Mouse (Mus musculus) G1E-ER4 (cell line): ENCODE measurements around the gene Tiam1. TPM values are rescaled to one million over a fixed set of nuclear protein-coding genes. Genes with fewer than 3 reads are reported as not detected.

ENCODE experiments used
- GATA1 ChIP-seq: IDR thresholded peaks from one replicate; pipeline ENCODE4 v1.8.0; 2012; ENCODE audit warnings: low read length, inconsistent platforms
- polyA plus RNA-seq: library from polyadenylated mRNA; stranded (reverse); fragments of >175 nt; gene quantifications from 2 replicates; pipeline ENCODE4 v1.2.3, GENCODE M21; 2012

Gene Tiam1
- polyA plus RNA-seq, 1 experiment = 0.04 TPM

- TF ChIP-seq GATA1 = no peak
These were observed 198.8 kb downstream of the Tiam1 start for GRCm38 (mm10) chr16:89944604-89945283.

GRCm38 (mm10) chr16:89944050-89944449, 199.5 kb downstream of the Tiam1 start:
- no peak for TF ChIP-seq GATA1

GRCm38 (mm10) chr16:89943267-89943971, 200.2 kb downstream of the Tiam1 start:
- TF ChIP-seq GATA1 = no peak

- TF ChIP-seq GATA1 = no peak
These were observed 202.9 kb downstream of the Tiam1 start for GRCm38 (mm10) chr16:89940696-89941095.

GRCm38 (mm10) chr16:89938277-89938676, 205.3 kb downstream of the Tiam1 start:
- no peak for TF ChIP-seq GATA1

- TF ChIP-seq GATA1 = no peak
These were observed 207.0 kb downstream of the Tiam1 start for GRCm38 (mm10) chr16:89936571-89936970.

GRCm38 (mm10) chr16:89935398-89935797, 208.2 kb downstream of the Tiam1 start:
- TF ChIP-seq GATA1 = no peak

- TF ChIP-seq GATA1 = no peak
These were observed 209.0 kb downstream of the Tiam1 start for GRCm38 (mm10) chr16:89934616-89935015.

GRCm38 (mm10) chr16:89933976-89934375, 209.6 kb downstream of the Tiam1 start:
- no peak for TF ChIP-seq GATA1

- no peak for TF ChIP-seq GATA1
These were observed 215.0 kb downstream of the Tiam1 start for GRCm38 (mm10) chr16:89928611-89929010.

- no peak for TF ChIP-seq GATA1
These were observed 219.2 kb downstream of the Tiam1 start for GRCm38 (mm10) chr16:89924249-89924890.

GRCm38 (mm10) chr16:89923311-89923710, 220.3 kb downstream of the Tiam1 start:
- no peak for TF ChIP-seq GATA1

GRCm38 (mm10) chr16:89922458-89922857, 221.1 kb downstream of the Tiam1 start:
- TF ChIP-seq GATA1 = no peak

GRCm38 (mm10) chr16:89921370-89921769, 222.2 kb downstream of the Tiam1 start:
- TF ChIP-seq GATA1 = no peak

GRCm38 (mm10) chr16:89920417-89920816, 223.2 kb downstream of the Tiam1 start:
- TF ChIP-seq GATA1 = no peak

GRCm38 (mm10) chr16:89917404-89917803, 226.2 kb downstream of the Tiam1 start:
- no peak for TF ChIP-seq GATA1
